In genomic region chr2:4969083-4969482, GRCm38 (mm10) we compare ENCODE assay signal across 23 mouse cellular contexts. TPM values are rescaled to one million over a fixed set of nuclear protein-coding genes. Genes with fewer than 3 reads are reported as not detected.
"Had no signal": no experiment of that assay in that cellular context is flagged by ENCODE, and none has a peak within 500 bp of the region (broad histone marks: within the 10 kb centered on the region; RNA-seq: fewer than 3 reads in every experiment).

No protein-coding gene starts in this region.

- H3K9me3 ChIP-seq: neural tube, embryonic 15.5 days; stomach, embryonic 15.5 days had no signal

- H3K27ac ChIP-seq: neural tube, embryonic 15.5 days; stomach, embryonic 15.5 days; stomach, postnatal 0 days had no signal

- H3K4me2 ChIP-seq: neural tube, embryonic 15.5 days; stomach, embryonic 15.5 days had no signal

- H3K4me3 ChIP-seq: neural tube, embryonic 15.5 days; stomach, embryonic 15.5 days had no signal

- H3K4me1 ChIP-seq: neural tube, embryonic 15.5 days; stomach, embryonic 15.5 days had no signal

- H3K9ac ChIP-seq: neural tube, embryonic 15.5 days; stomach, embryonic 15.5 days had no signal

- H3K36me3 ChIP-seq: neural tube, embryonic 15.5 days; stomach, embryonic 15.5 days had no signal

- DNase-seq: retina, postnatal 1 day; right cerebral cortex, adult 18-20 months; right cerebral cortex, postnatal 14 days; right cerebral cortex, postnatal 25 days; right cerebral cortex, postnatal 4 days; spleen, adult 18-20 months; thymus, adult 18-20 months; thymus, adult 2 months; thymus, postnatal 14 days; thymus, postnatal 25 days; thymus, postnatal 36 days; thymus, postnatal 4 days had no signal

- H3K27me3 ChIP-seq: neural tube, embryonic 15.5 days; stomach, embryonic 15.5 days had no signal

RNA-seq across cellular contexts. Expression of gene Ucma, which starts 6.8 kb away (rescaled TPM):
- total RNA-seq: neutrophil, adult 5-6 weeks had no signal
- polyA plus RNA-seq: neural tube, embryonic 14.5 days; neural tube, embryonic 15.5 days; small intestine, adult 2 months; spleen, adult 2 months; stomach, embryonic 14.5 days; stomach, embryonic 15.5 days; stomach, embryonic 16.5 days; stomach, postnatal 0 days; testis, adult 2 months; urinary bladder, adult 2 months had no signal
